Comparison of ENCODE assay signal across 27 mouse cellular contexts in the genomic region with DNA sequence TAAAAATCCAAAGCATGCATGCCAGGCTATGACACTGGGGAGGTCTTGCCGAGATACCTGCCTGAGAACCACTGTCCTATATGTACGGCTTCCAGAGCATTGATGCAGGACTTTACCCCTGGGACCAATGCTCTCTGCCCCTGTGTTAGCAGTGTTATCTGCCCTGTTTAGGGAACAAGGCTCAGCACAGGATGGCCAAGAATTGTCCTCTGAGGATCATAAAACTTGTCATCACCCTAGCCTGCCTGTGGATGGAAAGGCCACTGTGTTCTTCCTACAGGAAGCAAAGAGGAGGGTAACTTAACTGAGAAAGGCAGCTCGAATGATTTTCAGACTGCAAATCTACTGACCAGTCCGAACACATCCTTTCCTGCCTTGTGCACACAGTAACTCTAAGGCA. TPM values are rescaled to one million over a fixed set of nuclear protein-coding genes. Genes with fewer than 3 reads are reported as not detected.
DNase-seq lines count a peak whose midpoint lies in the region; ATAC-seq and TF ChIP-seq lines count a peak whose summit lies in the region.
"Had no signal": no experiment of that assay in that cellular context is flagged by ENCODE, and none has a peak within 500 bp of the region (broad histone marks: within the 10 kb centered on the region; RNA-seq: fewer than 3 reads in every experiment).

No protein-coding gene starts in this region.

- TF ChIP-seq CTCF in gastrocnemius, adult 2 months (IDR thresholded peaks at IDR 0.05), result no peak
- no peak for TF ChIP-seq CTCF in bone marrow macrophage, adult 2 months (IDR thresholded peaks at IDR 0.05; ENCODE audit: low read depth, low read length)
- TF ChIP-seq CTCF in lung, postnatal 0 days (IDR thresholded peaks at IDR 0.05), result no peak

- no peak overlapping the region for H3K4me2 ChIP-seq in heart, embryonic 11.5 days
- no peak overlapping the region for H3K4me2 ChIP-seq in lung, postnatal 0 days (replicated peaks; ENCODE audit: low read depth, low read length)
- H3K4me2 ChIP-seq: embryonic facial prominence, embryonic 15.5 days; forebrain, embryonic 12.5 days; hindbrain, embryonic 12.5 days; intestine, embryonic 15.5 days; limb, embryonic 13.5 days; liver, embryonic 11.5 days; lung, embryonic 15.5 days; midbrain, embryonic 12.5 days; neural tube, embryonic 12.5 days had no signal

- no peak for TF ChIP-seq POLR2A in bone marrow macrophage, adult 2 months (IDR thresholded peaks at IDR 0.05; ENCODE audit: borderline replicate concordance, low read depth, low read length)

- no peak for TF ChIP-seq EP300 in lung, postnatal 0 days (IDR thresholded peaks at IDR 0.05)

- H3K36me3 ChIP-seq in heart, embryonic 11.5 days (ENCODE audit: control insufficient read depth, insufficient read depth, low read length), result peaks cover 2% of the 10 kb centered on the region
- 0 out of 2 replicates have a peak, but pooled peaks cover 3% of the 10 kb centered on the region for H3K36me3 ChIP-seq in lung, postnatal 0 days (ENCODE audit: insufficient read depth, low read length)
- H3K36me3 ChIP-seq: intestine, embryonic 15.5 days had no signal

- DNase-seq in gastrocnemius, adult 2 months, result peak; percentile 40
- no peak for DNase-seq in gastrocnemius, postnatal 14 days
- DNase-seq in heart, adult 8-10 months (ENCODE audit: low spot score), result peak; percentile 71
- DNase-seq in heart, postnatal 25 days (ENCODE audit: low spot score), result peak; percentile 35
- DNase-seq in embryo, embryonic 9.5 days (ENCODE audit: extremely low spot score), result no peak
- DNase-seq in lung, postnatal 0 days (ENCODE audit: low spot score), result no peak
- DNase-seq: adrenal gland, postnatal 10 days; cerebellum, postnatal 10 days; forebrain, postnatal 0 days; kidney, postnatal 4 days; lung, postnatal 36 days; right cerebral cortex, postnatal 4 days had no signal

- H3K27me3 ChIP-seq in heart, embryonic 11.5 days (ENCODE audit: control insufficient read depth, insufficient read depth, low read length), result no peaks in the 10 kb centered on the region
- no peaks in the 10 kb centered on the region for H3K27me3 ChIP-seq in lung, postnatal 0 days (replicated peaks; ENCODE audit: insufficient read depth, low read length)
- H3K27me3 ChIP-seq: embryonic facial prominence, embryonic 15.5 days; forebrain, embryonic 12.5 days; hindbrain, embryonic 12.5 days; intestine, embryonic 15.5 days; limb, embryonic 13.5 days; lung, embryonic 15.5 days; midbrain, embryonic 12.5 days; neural tube, embryonic 12.5 days had no signal

- ATAC-seq in heart, embryonic 11.5 days (replicated peaks; ENCODE audit: insufficient number of reproducible peaks, low FRiP score, low TSS enrichment), result no peak
- no peak for ATAC-seq in lung, postnatal 0 days
- ATAC-seq: forebrain, postnatal 0 days; hindbrain, postnatal 0 days; intestine, embryonic 15.5 days had no signal

- H3K27ac ChIP-seq in gastrocnemius, adult 2 months, result peak overlapping the region; percentile 88
- no peak overlapping the region for H3K27ac ChIP-seq in heart, embryonic 11.5 days (ENCODE audit: low read depth, low read length)
- peak overlapping the region; percentile 90; the same call in 1 of the 2 replicates for H3K27ac ChIP-seq in bone marrow macrophage, adult 2 months (ENCODE audit: insufficient read depth, low read depth, low read length)
- H3K27ac ChIP-seq in lung, postnatal 0 days (ENCODE audit: low read length), result no peak overlapping the region
- H3K27ac ChIP-seq: embryonic facial prominence, embryonic 10.5 days; embryonic facial prominence, embryonic 15.5 days; forebrain, embryonic 12.5 days; hindbrain, embryonic 12.5 days; hindbrain, postnatal 0 days; intestine, embryonic 15.5 days; limb, embryonic 13.5 days; lung, embryonic 15.5 days; midbrain, embryonic 12.5 days; neural tube, embryonic 12.5 days had no signal

- no peak overlapping the region for H3K9ac ChIP-seq in heart, embryonic 11.5 days (ENCODE audit: low read depth, low read length)
- H3K9ac ChIP-seq in lung, postnatal 0 days (replicated peaks; ENCODE audit: low read depth), result no peak overlapping the region
- H3K9ac ChIP-seq: embryonic facial prominence, embryonic 15.5 days; forebrain, embryonic 12.5 days; forebrain, postnatal 0 days; hindbrain, embryonic 12.5 days; intestine, embryonic 15.5 days; limb, embryonic 13.5 days; lung, embryonic 15.5 days; midbrain, embryonic 12.5 days; neural tube, embryonic 12.5 days had no signal

- H3K4me1 ChIP-seq in heart, embryonic 11.5 days (ENCODE audit: control insufficient read depth, insufficient read depth, low read length), result peaks cover 6% of the 10 kb centered on the region
- peaks cover 38% of the 10 kb centered on the region for H3K4me1 ChIP-seq in bone marrow macrophage, adult 2 months (ENCODE audit: control insufficient read depth, insufficient read depth, low read length)
- no peaks in the 10 kb centered on the region for H3K4me1 ChIP-seq in lung, postnatal 0 days (ENCODE audit: insufficient read depth, low read depth, low read length)
- H3K4me1 ChIP-seq: embryonic facial prominence, embryonic 15.5 days; forebrain, embryonic 12.5 days; hindbrain, embryonic 12.5 days; intestine, embryonic 15.5 days; lung, embryonic 15.5 days; midbrain, embryonic 12.5 days; neural tube, embryonic 12.5 days had no signal

- no peaks in the 10 kb centered on the region for H3K9me3 ChIP-seq in heart, embryonic 11.5 days (replicated peaks; ENCODE audit: control insufficient read depth, low read length)
- no peaks in the 10 kb centered on the region for H3K9me3 ChIP-seq in lung, postnatal 0 days (ENCODE audit: low read length)
- H3K9me3 ChIP-seq: embryonic facial prominence, embryonic 10.5 days; embryonic facial prominence, embryonic 15.5 days; forebrain, embryonic 12.5 days; G1E; hindbrain, embryonic 12.5 days; intestine, embryonic 15.5 days; limb, embryonic 13.5 days; lung, embryonic 15.5 days; midbrain, embryonic 12.5 days; neural tube, embryonic 12.5 days had no signal

- 71% methylated on average over 4 of the region's 4 CpGs for WGBS in heart, embryonic 11.5 days (ENCODE audit: insufficient replicate concordance)
- WGBS in lung, postnatal 0 days, result 86% methylated on average over 4 of the region's 4 CpGs

- intact Hi-C loops in gastrocnemius, adult 2 months (cut with DNase I), result loop anchor here (1.0 kb wide), 1 partner anchor 31 kb away; no protein-coding TSS in a partner anchor
- intact Hi-C loops in gastrocnemius, postnatal 14 days (cut with DNase I; ENCODE audit: low total_unique reads), result no loop called here
- intact Hi-C loops in heart, postnatal 25 days (cut with DNase I), result loop anchor here (5.0 kb wide), 1 partner anchor 33 kb away; no protein-coding TSS in a partner anchor

- peak overlapping the region; percentile 29; the same call in 1 of the 2 replicates for H3K4me3 ChIP-seq in gastrocnemius, adult 2 months
- H3K4me3 ChIP-seq in heart, embryonic 11.5 days (ENCODE audit: low read depth, low read length), result no peak overlapping the region
- no peak overlapping the region for H3K4me3 ChIP-seq in bone marrow macrophage, adult 2 months (ENCODE audit: insufficient read depth, low read length)
- H3K4me3 ChIP-seq in lung, postnatal 0 days (ENCODE audit: low read depth, low read length), result no peak overlapping the region
- H3K4me3 ChIP-seq: embryonic facial prominence, embryonic 10.5 days; embryonic facial prominence, embryonic 15.5 days; forebrain, embryonic 12.5 days; hindbrain, embryonic 12.5 days; intestine, embryonic 15.5 days; limb, embryonic 13.5 days; lung, embryonic 15.5 days; midbrain, embryonic 12.5 days; myocyte; neural tube, embryonic 12.5 days had no signal

RNA-seq across cellular contexts. Expression of gene Nampt, which starts 36.1 kb away (rescaled TPM):
- total RNA-seq in gastrocnemius, adult 2 months (2021), result 10 to 100 TPM; 90.3 to 94.4 TPM
- total RNA-seq in gastrocnemius, postnatal 14 days (2021), result 10 to 100 TPM; 43.0 to 43.3 TPM
- 100 to 1,000 TPM; 154 to 156 (median 155) TPM for total RNA-seq in heart, adult 8-10 months (2022)
- polyA plus RNA-seq in heart, embryonic 11.5 days (2014; fragmentation: Nextera tagmentation; extraction: Ambion mirVana), result 21.0 and 21.7 TPM in 2 replicates
- 97.2 and 112 TPM in 2 replicates for polyA plus RNA-seq in bone marrow macrophage, adult 2 months (2012; ENCODE audit: insufficient read depth, insufficient read length, missing spikeins)
- 10 to 100 TPM; 88.4 to 94.6 TPM for total RNA-seq in heart, postnatal 25 days (2021)
- 18.7 and 19.2 TPM in 2 replicates for polyA plus RNA-seq in lung, postnatal 0 days (2015; fragmentation: Nextera tagmentation; extraction: Ambion mirVana)

Comparison
In these comparisons a context has a peak if more than half of its experiments do, and no peak if none do; other contexts are left out.
1. DNase-seq: peak in gastrocnemius, adult 2 months (single experiment), heart, adult 8-10 months (single experiment) and heart, postnatal 25 days (single experiment); none in gastrocnemius, postnatal 14 days (single experiment), embryo, embryonic 9.5 days (single experiment) and lung, postnatal 0 days (single experiment).
2. H3K27ac ChIP-seq: peak in gastrocnemius, adult 2 months (single experiment) and bone marrow macrophage, adult 2 months (single experiment); none in heart, embryonic 11.5 days (single experiment) and lung, postnatal 0 days (single experiment).